Mouse (Mus musculus): ENCODE measurements around the gene Pakap. TPM values are rescaled to one million over a fixed set of nuclear protein-coding genes. Genes with fewer than 3 reads are reported as not detected.

Pakap gene
- polyA plus RNA-seq, 1 experiment from 2014 or later, result 26.9 TPM

- ATAC-seq (ENCODE audit: low FRiP score, low read depth), result no peak
- WGBS, result 94% methylated on average over 6 of the region's 6 CpGs
- no peak overlapping the region for H3K9ac ChIP-seq (replicated peaks)
Measured at GRCm38 (mm10) chr4:57730047-57730446, 162.1 kb downstream of the Pakap start.

GRCm38 (mm10) chr4:57730801-57731598, 163.0 kb downstream of the Pakap start:
- WGBS, result 82% methylated on average over 11 of the region's 11 CpGs
- Histone ChIP-seq H3K4me1 (no peaks in the 10 kb centered on the region), H3K9ac (replicated peaks) (no peak overlapping the region), H3K27ac (replicated peaks) (no peak overlapping the region), H3K36me3 (no peaks in the 10 kb centered on the region), H3K27me3 (no peaks in the 10 kb centered on the region), H3K9me3 (no peaks in the 10 kb centered on the region), H3K4me2 (replicated peaks) (no peak overlapping the region), H3K4me3 (no peak overlapping the region)
- no peak for ATAC-seq (ENCODE audit: low FRiP score, low read depth)

More at GRCm38 (mm10) chr4:57730047-57730446, 162.1 kb downstream of the Pakap start:
- Histone ChIP-seq H3K27ac (replicated peaks) (no peak overlapping the region), H3K4me1 (no peaks in the 10 kb centered on the region), H3K27me3 (no peaks in the 10 kb centered on the region), H3K4me2 (replicated peaks) (no peak overlapping the region), H3K9me3 (no peaks in the 10 kb centered on the region), H3K36me3 (no peaks in the 10 kb centered on the region), H3K4me3 (no peak overlapping the region)

- H3K27ac ChIP-seq (replicated peaks), result no peak overlapping the region
- no peaks in the 10 kb centered on the region for H3K36me3 ChIP-seq
- no peak overlapping the region for H3K9ac ChIP-seq (replicated peaks)
- 84% methylated on average over 5 of the region's 5 CpGs for WGBS
- H3K4me3 ChIP-seq, result no peak overlapping the region
- H3K9me3 ChIP-seq, result no peaks in the 10 kb centered on the region
- no peak for ATAC-seq (ENCODE audit: low FRiP score, low read depth)
- no peaks in the 10 kb centered on the region for H3K4me1 ChIP-seq
- H3K4me2 ChIP-seq (replicated peaks), result no peak overlapping the region
- H3K27me3 ChIP-seq, result no peaks in the 10 kb centered on the region
Measured at GRCm38 (mm10) chr4:57732351-57732750, 164.4 kb downstream of the Pakap start.

GRCm38 (mm10) chr4:57733445-57733844, 165.5 kb downstream of the Pakap start:
- no peak for ATAC-seq (ENCODE audit: low FRiP score, low read depth)
- Histone ChIP-seq H3K4me3 (no peak overlapping the region), H3K4me1 (no peaks in the 10 kb centered on the region), H3K36me3 (no peaks in the 10 kb centered on the region), H3K9me3 (no peaks in the 10 kb centered on the region), H3K4me2 (replicated peaks) (no peak overlapping the region), H3K9ac (replicated peaks) (no peak overlapping the region), H3K27ac (replicated peaks) (no peak overlapping the region), H3K27me3 (no peaks in the 10 kb centered on the region)
- WGBS, result 84% methylated on average over 3 of the region's 3 CpGs

- Histone ChIP-seq H3K27ac (replicated peaks) (no peak overlapping the region), H3K9me3 (no peaks in the 10 kb centered on the region), H3K27me3 (no peaks in the 10 kb centered on the region), H3K4me3 (no peak overlapping the region), H3K4me1 (peaks cover 10% of the 10 kb centered on the region; the same call in 1 of the 2 replicates), H3K9ac (replicated peaks) (no peak overlapping the region), H3K36me3 (no peaks in the 10 kb centered on the region), H3K4me2 (replicated peaks) (no peak overlapping the region)
- no peak for ATAC-seq (ENCODE audit: low FRiP score, low read depth)
- 92% methylated on average over 5 of the region's 5 CpGs for WGBS
Measured at GRCm38 (mm10) chr4:57735426-57735825, 167.4 kb downstream of the Pakap start.

- WGBS, result 39% methylated on average over 8 of the region's 8 CpGs
- Histone ChIP-seq H3K27ac (replicated peaks) (no peak overlapping the region), H3K4me1 (peaks cover 10% of the 10 kb centered on the region; the same call in 1 of the 2 replicates), H3K4me2 (replicated peaks) (no peak overlapping the region), H3K27me3 (no peaks in the 10 kb centered on the region), H3K36me3 (no peaks in the 10 kb centered on the region), H3K9ac (replicated peaks) (no peak overlapping the region), H3K9me3 (no peaks in the 10 kb centered on the region), H3K4me3 (no peak overlapping the region)
- no peak for ATAC-seq (ENCODE audit: low FRiP score, low read depth)
Measured at GRCm38 (mm10) chr4:57738856-57739552, 171.0 kb downstream of the Pakap start.

- H3K4me3 ChIP-seq, result no peak overlapping the region
- no peak for ATAC-seq (ENCODE audit: low FRiP score, low read depth)
- WGBS, result 89% methylated on average over 11 of the region's 11 CpGs
Measured at GRCm38 (mm10) chr4:57743325-57743929, 175.4 kb downstream of the Pakap start.

GRCm38 (mm10) chr4:57750651-57751050, 182.7 kb downstream of the Pakap start:
- no peak overlapping the region for H3K4me2 ChIP-seq (replicated peaks)
- H3K4me3 ChIP-seq, result no peak overlapping the region
- no peaks in the 10 kb centered on the region for H3K27me3 ChIP-seq
- H3K9ac ChIP-seq (replicated peaks), result no peak overlapping the region
- 88% methylated on average over 4 of the region's 4 CpGs for WGBS
- no peak for ATAC-seq (ENCODE audit: low FRiP score, low read depth)
- no peaks in the 10 kb centered on the region for H3K36me3 ChIP-seq
- H3K27ac ChIP-seq (replicated peaks), result no peak overlapping the region
- peaks cover 6% of the 10 kb centered on the region; the same call in 1 of the 2 replicates for H3K4me1 ChIP-seq
- no peaks in the 10 kb centered on the region; the same call in 1 of the 2 replicates for H3K9me3 ChIP-seq

More at GRCm38 (mm10) chr4:57743325-57743929, 175.4 kb downstream of the Pakap start:
- Histone ChIP-seq H3K4me2 (replicated peaks) (no peak overlapping the region), H3K9ac (replicated peaks) (no peak overlapping the region), H3K9me3 (no peaks in the 10 kb centered on the region; the same call in 1 of the 2 replicates), H3K27ac (replicated peaks) (no peak overlapping the region), H3K36me3 (no peaks in the 10 kb centered on the region), H3K4me1 (peaks cover 16% of the 10 kb centered on the region), H3K27me3 (no peaks in the 10 kb centered on the region)

- 65% methylated on average over 4 of the region's 4 CpGs for WGBS
- H3K27me3 ChIP-seq, result no peaks in the 10 kb centered on the region
- no peak overlapping the region for H3K27ac ChIP-seq (replicated peaks)
- H3K4me2 ChIP-seq (replicated peaks), result no peak overlapping the region
- ATAC-seq (ENCODE audit: low FRiP score, low read depth), result no peak
- H3K4me3 ChIP-seq, result no peak overlapping the region
- H3K9me3 ChIP-seq, result no peaks in the 10 kb centered on the region; the same call in 1 of the 2 replicates
- peaks cover 6% of the 10 kb centered on the region; the same call in 1 of the 2 replicates for H3K4me1 ChIP-seq
- H3K36me3 ChIP-seq, result no peaks in the 10 kb centered on the region
- no peak overlapping the region for H3K9ac ChIP-seq (replicated peaks)
Measured at GRCm38 (mm10) chr4:57751054-57751453, 183.1 kb downstream of the Pakap start.

GRCm38 (mm10) chr4:57751566-57751965, 183.6 kb downstream of the Pakap start:
- no peaks in the 10 kb centered on the region for H3K27me3 ChIP-seq
- no peak overlapping the region for H3K4me3 ChIP-seq
- WGBS, result 93% methylated on average over 11 of the region's 11 CpGs
- no peak overlapping the region for H3K9ac ChIP-seq (replicated peaks)
- H3K4me2 ChIP-seq (replicated peaks), result no peak overlapping the region
- H3K36me3 ChIP-seq, result no peaks in the 10 kb centered on the region
- ATAC-seq (ENCODE audit: low FRiP score, low read depth), result no peak
- no peaks in the 10 kb centered on the region for H3K9me3 ChIP-seq
- H3K27ac ChIP-seq (replicated peaks), result no peak overlapping the region
- peaks cover 6% of the 10 kb centered on the region; the same call in 1 of the 2 replicates for H3K4me1 ChIP-seq

- Histone ChIP-seq H3K27me3 (no peaks in the 10 kb centered on the region), H3K4me3 (no peak overlapping the region), H3K4me1 (no peaks in the 10 kb centered on the region), H3K27ac (replicated peaks) (no peak overlapping the region), H3K9me3 (no peaks in the 10 kb centered on the region), H3K4me2 (replicated peaks) (no peak overlapping the region), H3K9ac (replicated peaks) (no peak overlapping the region), H3K36me3 (no peaks in the 10 kb centered on the region)
- 95% methylated on average over 11 of the region's 11 CpGs for WGBS
- no peak for ATAC-seq (ENCODE audit: low FRiP score, low read depth)
Measured at GRCm38 (mm10) chr4:57755085-57755484, 187.1 kb downstream of the Pakap start.

GRCm38 (mm10) chr4:57757997-57758396, 190.0 kb downstream of the Pakap start:
- H3K9me3 ChIP-seq, result no peaks in the 10 kb centered on the region
- no peak overlapping the region for H3K4me3 ChIP-seq
- 51% methylated on average over 11 of the region's 11 CpGs for WGBS
- ATAC-seq (ENCODE audit: low FRiP score, low read depth), result no peak
- no peaks in the 10 kb centered on the region for H3K27me3 ChIP-seq
- H3K4me2 ChIP-seq (replicated peaks), result no peak overlapping the region
- H3K36me3 ChIP-seq, result no peaks in the 10 kb centered on the region
- no peak overlapping the region for H3K27ac ChIP-seq (replicated peaks)
- H3K4me1 ChIP-seq, result 0 out of 2 replicates have a peak, but pooled peaks cover 4% of the 10 kb centered on the region
- H3K9ac ChIP-seq (replicated peaks), result no peak overlapping the region
